Mouse (Mus musculus) adipocyte (in vitro differentiated cells): ENCODE data around the gene Adam1b.

Source experiments
- DNase-seq: peaks from one replicate; pipeline ENCODE4 v3.0.0-alpha.2; 2016; ENCODE audit warnings: low spot score

Gene Adam1b

DNA sequence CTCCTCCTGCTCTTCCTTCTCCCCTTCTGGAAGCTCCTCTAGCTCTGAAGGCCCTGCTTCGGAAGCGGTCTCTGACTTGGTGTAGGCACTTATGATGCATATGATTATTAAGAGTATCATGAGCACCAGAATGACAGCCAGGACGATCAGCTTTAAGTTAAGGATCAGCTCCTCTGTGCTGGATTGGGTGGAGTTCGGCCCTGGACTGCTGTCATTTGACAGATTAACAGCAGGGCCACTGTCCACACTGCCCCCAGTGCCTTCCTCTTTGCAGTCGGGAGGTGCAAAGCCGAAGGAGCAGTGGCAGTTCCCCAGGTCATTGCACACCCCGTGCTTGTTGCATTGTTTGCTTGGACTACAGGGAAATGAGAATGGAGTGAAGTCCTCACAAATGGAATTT lies 2.5 kb downstream of the Adam1b start:
- DNase-seq: no peak

DNA sequence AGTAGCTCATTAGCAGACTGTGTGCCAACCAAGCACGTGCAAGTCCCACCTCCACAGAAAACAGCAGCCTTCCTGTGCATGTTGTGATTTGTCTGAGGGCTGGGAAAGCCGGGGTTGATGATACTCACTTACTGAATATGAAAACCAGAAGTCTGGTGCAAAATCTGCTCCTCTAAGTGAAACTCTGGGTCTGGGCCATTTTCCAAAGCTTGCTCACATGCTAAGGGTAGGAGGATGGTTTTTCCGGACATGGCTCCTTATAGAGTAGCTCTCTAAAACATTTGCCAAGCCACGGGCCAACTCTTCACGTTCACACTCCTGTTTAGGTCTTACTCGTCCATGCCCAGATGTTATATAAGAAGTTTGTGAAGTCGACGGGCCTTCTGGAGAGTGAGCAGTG lies 9.9 kb downstream of the Adam1b start:
- DNase-seq: no peak

DNA sequence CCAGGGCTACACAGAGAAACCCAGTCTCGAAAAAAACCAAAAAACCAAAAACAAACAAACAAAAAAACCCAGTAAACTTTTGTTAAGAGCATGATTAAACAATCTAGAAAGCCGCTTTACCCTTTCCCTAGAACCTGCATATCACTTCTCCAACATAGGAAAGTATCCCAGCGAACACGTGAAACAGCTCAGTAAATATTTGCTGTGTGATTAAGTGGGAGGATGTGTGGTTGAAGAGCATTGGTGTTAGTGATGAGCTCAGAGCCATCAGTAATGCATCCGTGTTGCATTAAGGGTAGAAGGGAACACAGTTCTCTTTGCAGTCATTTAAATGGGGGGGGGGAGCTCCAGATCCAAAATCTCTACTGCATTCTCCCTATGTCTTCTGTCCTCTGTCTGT lies 18.4 kb downstream of the Adam1b start:
- no peak for DNase-seq

DNA sequence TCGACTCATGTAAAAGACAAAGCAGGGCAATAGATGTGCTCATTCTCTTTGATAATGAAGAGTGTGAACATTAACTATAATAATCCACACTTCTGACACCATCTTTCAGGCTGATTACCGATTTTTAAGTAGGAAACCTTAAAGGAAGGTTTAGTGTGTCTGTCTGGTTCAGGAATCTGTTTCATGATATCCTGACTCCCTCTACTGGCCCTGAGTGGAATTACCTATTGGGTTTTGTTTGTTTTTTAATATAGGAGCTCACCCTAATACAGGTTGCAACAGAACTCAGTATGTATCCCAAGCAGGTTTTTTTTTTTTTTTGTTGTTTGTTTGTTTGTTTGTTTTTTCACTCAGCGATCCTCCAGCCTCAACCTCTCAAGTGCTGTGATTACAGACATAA lies 25.6 kb downstream of the Adam1b start:
- DNase-seq: peak; percentile 87

DNA sequence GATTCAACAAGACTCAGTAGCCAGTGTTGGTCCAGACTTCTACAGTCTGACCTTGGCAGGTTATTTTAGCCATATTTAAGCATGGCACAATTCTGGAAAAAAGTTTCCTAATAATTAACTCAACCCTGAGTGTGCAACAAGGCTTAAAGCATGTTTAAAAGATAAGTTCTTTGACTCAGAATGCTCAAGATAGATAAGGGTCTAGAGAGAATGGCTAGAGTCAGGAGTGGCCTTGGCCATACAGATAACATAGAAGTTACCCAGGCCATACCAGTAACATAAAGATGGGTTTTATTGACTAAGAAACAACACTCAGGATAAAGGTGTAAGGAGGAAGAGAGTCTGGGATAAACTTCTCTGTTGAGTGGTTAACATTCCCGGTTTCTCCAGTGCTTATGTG lies 27.2 kb downstream of the Adam1b start:
- no peak for DNase-seq

DNA sequence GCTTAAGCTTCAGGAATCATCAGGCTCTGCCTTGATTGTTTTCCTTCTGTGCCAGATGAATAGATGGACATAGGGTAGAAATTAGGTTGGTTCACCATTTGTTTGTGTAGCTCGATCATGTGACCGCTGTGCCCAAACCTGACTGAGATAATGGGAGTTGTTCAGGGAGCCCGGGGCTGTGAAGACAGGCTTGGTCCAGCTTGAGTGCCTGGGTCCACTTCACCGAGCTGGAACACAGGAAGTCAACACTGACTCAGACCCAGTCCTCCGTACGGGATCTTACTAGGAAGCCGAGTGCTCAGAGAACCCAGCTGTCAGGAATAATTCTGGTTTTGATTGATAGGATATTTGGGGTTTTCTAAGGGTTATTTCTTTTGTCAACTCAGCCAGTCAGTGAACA lies 28.6 kb downstream of the Adam1b start:
- DNase-seq: no peak

DNA sequence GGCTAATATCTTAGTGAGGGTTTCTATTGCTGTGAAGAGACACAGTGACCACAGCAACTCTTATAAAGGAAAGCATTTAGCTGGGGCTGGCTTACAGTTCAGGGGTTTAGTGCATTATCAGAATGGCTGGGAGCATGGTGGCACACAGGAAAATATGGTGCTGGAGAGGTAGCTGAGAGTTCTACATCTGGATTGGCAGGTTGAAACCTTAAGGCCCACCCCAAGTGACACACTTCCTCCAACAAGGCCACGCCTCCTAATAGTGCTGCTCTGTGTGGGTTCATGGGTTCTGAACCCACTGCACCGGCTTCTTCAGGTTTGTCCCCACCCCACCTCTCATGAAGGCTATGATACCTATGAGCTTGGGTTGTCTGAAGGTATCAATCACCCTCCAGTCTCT lies 30.8 kb downstream of the Adam1b start:
- DNase-seq: no peak

DNA sequence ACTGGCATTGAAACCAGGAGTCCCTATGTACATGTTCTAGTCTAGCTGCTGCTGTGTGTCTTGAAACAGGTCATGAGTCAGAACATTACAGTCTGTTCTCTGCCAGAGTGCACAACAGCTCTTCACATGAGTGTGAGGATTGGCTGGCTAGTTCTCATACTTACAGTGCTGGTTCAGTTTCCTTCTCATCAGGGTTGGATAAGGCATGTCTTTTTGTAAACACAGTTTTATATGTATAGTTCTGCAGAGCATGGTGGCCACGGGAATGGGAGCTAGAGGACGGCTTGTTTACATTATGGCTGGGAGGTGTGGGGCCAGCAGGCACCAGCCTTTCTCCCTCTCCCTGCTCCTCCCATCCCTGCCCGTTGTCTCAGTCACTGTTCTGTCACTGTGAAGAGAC lies 33.7 kb downstream of the Adam1b start:
- DNase-seq: peak; percentile 60

DNA sequence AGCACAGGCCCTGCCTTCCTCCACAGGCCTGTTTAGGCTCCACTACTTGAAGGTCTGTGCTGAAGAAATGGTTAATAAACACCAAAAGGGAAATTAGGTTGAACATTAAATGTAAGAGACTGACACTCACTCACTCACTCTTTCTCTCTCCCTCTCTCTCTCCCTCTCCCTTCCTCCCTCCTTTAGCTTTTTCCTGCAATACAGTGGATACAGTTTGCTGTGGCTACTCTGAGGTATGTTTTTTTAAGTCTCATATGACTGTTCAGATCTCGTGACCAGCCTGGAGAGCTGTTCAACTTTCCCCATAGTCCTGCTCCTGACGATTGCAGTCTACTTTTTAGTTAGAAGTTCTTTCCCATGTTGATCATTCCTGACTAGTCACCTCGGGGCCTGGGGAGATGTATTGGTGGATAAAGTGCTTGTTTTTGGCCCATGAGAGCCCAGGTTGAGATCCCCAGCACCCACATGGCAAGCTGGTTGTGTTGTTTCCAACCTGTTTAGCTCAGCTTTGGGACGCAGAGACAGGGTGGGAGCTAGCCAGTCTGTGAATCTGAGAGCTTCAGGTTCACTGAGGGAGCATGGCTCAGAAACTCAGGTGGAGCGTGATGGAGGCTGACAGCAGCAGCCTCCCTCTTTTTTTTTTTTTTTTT lies 39.5 kb downstream of the Adam1b start:
- peak; percentile 45 for DNase-seq

DNA sequence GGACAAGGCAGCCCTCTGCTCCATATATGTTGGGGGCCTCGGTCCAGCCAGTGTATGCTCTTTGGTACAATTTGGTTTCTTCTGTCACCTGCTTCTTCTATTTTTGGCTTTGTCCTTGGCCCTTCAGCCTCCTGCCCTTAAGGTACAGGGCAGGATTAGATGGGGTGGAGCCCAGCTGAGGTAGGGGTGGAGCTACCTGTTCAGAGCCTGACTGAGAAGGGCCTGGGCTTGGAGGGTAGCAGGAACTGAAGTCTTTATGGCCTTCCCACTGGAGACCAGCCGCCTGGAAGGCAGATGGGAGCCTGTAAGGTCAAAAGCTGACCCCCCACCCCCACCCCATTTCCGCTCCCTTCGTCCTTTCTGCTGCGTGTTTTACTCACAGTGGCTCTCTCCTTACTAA lies 40.3 kb downstream of the Adam1b start:
- DNase-seq: no peak

DNA sequence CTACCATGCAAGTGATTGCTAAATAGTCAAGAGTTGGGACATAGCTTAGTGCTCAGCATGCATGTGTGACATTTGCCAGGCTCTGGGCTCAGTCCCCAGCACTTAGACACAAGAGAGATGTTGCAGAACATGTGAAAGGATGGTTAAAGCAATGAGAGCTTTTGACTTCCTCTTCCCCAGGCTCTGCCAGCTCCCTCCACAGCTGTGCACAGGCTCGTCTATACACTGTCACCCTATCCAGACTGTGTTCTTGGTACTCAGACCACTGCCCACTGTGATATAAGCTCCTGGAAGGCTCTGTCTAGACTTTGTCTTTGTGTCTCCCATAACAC lies 41.1 kb downstream of the Adam1b start:
- DNase-seq: peak; percentile 55

DNA sequence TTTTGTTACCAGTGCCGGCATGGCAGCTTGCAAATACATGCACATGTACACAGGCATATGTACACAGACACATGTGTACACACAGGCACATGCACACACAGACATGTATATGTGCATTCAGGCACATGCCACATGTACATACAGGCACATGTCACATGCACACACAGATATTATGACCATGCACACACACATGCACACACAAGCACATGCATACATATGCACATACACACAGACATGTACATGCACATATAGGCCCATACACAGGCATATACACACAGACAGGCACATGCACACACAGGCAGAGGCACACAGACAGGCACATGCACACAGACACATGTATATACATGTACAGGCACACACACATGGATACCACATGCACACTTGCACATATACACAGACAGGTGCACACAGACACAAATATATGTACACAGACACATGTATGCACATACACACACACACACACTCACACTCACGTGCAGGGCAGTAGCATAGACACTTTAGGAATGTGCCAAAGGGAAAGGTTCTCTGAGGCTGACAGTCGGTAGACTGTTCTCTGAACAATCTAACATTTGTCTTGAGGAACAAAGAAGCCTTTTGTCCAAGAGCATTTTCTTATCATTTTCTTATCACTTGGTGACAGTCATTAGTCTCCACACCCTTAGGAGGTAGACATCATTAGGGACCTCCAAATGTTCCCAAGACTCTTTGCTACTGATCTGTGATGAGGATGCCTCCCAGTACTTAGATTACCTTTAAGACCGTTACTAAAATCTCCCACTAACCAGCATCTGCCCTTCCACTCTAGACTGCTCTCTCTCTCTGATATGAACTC lies 41.7 kb downstream of the Adam1b start:
- no peak for DNase-seq

DNA sequence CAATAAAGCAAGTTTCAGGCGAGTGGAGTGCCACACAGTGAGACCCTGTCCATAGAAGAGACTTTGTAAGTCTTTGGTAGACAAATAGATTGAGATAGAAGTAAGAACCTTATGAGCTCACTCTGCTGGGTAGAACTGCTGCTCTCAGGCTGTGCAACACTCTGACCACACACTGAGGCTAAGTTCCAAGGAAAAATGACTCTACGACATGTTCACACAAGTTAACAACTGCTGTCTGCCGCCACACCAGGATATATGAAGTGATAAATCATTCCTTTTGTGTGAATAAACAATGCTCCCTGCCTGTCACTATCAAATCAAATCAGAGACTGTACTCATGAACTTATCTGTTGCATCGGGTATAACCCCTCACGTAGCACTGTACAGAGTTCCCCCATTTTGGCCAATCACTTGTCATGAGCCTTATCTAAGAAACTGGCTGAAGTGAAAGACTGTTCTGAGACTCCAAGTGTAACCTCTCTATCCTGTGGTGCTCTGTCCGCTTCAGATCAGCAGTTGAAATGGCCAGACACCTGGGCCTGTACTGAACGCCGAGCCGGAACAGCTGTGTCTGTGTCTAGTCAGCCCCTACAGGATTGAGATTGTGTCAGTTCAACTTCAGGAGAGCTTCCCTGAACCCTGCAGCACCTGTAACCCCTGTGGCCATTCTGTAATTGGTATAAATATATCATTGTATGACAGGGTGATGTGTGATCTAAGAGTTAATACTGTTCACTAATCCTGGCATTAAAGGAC lies 47.5 kb downstream of the Adam1b start:
- DNase-seq: no peak

DNA sequence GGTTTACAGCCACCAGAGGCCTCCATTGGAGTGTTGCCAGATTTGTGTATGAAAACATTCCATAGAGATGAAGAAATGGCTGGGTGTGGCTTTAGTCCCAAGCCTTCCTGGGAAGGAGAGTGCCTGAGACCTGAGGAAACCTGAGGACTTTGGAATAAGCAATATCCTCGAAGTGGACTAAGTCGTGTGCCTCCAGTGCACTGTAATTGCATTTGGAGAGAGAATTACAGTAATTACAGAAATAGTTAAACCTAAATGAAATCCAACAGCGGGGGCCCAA lies 48.8 kb downstream of the Adam1b start:
- DNase-seq: no peak

DNA sequence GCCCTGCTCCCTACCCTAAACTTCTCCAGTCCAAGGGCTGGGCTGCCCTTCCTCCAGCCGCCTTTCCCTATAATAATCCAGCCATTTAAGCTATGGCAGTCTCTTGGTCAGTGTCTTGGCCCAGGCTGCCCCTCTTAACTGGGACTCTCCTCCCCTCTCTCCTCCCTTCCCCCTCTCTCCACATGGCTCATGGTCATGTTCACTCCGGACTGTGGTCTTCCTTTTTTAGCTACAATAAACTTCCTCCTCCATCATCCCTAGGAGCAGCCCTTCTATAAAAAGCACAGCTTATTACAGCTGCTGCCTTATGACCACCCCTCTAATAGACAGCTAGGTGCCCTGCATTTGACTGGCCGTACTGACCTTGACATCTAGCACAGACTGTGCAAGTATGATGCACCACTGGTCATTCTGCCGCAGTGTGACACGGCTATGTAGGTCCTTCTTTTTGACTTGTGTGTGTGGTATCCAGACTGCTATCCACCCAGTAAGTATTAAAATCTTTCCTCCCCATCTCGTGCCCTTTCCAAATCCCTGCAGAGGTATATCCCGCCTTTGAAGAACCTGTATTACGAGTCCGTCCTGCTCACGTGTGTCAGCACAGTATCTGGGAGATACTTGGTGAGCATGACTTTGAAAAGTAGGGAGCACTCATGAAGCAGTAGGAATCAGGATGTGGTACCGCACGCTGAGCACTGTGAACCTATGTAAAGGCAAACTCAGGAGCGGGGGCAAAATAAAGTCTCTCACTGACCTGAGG lies 49.3 kb downstream of the Adam1b start:
- DNase-seq: peak; percentile 52

DNA sequence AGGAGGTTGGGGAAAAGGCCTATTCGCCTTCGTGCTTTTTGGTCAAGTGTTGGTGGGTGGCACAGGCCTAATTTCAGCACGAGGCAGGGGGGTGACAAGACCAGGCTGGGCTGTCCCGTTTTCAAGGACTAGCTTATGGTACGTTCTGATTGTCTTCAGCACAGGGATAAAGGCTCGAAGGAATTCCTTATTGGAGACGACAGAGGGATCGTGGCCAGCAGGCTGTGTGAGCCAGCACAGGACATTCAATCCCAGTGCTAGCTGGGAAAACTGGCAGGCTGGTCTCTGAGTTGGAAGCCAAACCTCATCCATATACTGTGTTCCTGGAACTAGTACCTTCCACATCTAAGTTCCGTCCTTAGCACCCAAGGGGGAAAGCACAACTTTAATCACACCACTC lies 50.3 kb downstream of the Adam1b start:
- peak; percentile 83 for DNase-seq

DNA sequence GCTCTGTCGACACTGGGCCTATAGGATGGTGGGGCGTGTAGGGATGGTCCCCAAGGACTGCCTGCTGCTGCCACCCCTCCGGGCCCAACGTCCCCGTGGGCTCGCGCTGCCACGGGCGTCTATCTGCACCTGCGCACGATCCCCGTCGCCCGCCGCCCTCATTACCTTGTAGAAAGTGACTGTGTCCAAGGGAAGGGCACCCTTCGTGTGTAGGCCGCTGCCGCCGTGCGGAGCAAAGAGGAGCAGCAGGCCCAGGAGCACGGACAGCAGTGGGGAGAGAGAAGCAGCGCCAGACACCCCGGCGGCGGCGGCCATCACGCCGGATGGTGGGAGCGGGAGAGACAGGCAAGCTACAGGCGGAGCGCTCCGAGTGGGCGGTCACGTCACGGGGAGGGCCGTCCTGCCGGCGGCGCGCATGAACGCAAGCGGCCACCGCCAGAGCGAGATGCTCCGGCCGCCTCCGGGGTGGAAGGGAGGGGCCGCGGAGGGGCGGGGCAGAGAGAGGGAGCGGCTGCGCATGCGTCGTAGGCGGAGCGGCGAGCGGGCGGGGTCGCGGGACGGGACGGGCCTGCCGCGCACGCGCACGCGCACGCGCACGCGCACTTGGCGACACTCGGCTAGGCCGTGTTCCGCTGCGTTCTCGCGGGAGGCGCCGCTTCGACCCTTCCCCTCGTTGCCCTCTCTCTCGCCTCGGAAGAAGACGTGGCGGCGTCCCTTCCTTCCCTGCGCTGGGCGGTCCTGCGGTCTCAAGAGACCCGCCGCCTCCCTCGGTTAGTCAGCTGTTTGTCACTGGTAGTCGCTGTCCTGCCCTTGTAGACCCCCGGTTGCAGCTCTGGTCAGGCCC lies 51.0 kb downstream of the Adam1b start, which contains the start of gene Erp29:
Gene Erp29 (minus strand): TSS at position 481 of the 844 bp plus-strand sequence.
- peak; percentile 98 for DNase-seq

DNA sequence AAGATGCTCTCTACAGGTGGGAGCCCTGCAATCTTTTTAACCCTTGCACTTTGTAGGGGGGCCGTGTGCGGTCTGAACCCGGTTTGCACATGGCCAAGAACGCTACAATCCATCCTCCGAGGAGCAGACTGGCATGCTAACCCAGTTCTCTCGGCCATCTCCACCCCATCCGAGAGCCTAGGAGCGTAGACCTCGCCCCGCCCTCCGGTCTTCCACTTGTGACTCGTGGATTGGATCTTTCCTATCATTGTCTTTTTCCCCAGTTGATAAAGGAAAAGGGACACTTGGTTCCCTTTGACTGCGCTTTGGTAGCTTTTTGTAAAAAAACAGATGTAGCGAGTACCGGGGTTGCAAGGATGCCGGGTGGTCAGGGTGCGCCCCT lies 51.6 kb downstream of the Adam1b start, which contains the start of gene Tmem116:
Gene Tmem116 (plus strand): TSS at position 250 of the 382 bp plus-strand sequence.
- peak; percentile 68 for DNase-seq

DNA sequence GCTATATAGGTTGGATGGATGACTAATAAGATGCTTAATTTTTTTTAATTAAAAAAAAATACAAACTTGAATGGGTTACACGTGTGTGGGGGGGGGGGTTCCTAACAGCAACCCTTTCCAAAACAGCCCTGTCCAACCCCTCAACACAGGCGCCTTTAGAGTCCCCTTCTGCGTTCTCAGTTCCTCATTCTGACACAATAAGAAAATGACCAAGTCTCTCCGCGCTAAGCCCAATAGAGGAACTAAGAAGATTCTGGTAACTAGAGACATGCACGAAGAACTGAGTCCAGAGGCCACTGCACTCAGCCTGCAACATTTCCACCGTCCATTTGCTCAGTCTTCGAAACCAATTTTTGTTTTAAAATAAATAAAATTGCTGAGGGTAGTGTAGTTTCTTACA lies 52.0 kb downstream of the Adam1b start:
- DNase-seq: no peak

DNA sequence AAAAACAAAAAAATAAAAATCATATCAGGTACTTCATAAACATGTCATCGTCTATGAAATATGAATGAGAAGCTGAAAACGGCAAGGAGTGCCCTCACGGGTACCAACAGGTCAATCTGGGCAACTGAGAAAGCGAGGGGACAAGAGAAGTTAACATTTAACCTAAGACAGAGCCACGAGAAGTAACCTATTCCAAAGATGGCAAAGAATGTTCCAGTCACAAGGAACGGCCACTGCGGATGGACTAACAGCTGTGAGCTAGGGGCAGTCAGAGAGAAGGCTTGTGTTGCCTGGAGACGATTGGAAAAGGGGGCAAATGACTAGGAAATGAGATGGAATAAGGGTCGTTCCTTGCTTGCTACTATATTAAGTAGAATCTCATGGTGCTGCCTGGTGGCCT lies 52.8 kb downstream of the Adam1b start:
- no peak for DNase-seq
